Mouse (Mus musculus) heart, postnatal 0 days (tissue): ENCODE measurements around the gene 2410131K14Rik. TPM values are rescaled to one million over a fixed set of nuclear protein-coding genes. Genes with fewer than 3 reads are reported as not detected.

Source experiments
- ATAC-seq: fragments of 200-750 bp; cut with Nextera tagmentation; 2 replicates; pipeline ENCODE4 v1.8.0; 2017; ENCODE audit warnings: low read depth, moderate number of reproducible peaks, moderate library complexity; ENCODE audit not compliant: insufficient read depth
- DNase-seq: peaks from one replicate; pipeline ENCODE4 v3.0.0-alpha.2; 2016; ENCODE audit warnings: low spot score
- H3K27ac ChIP-seq: fragments of 300-500 bp; sonication (generic); 2 replicates; pipeline ENCODE4 v1.5.1; 2014; ENCODE audit warnings: low read depth, mild to moderate bottlenecking
- H3K27me3 ChIP-seq: fragments of 300-500 bp; sonication (generic); 2 replicates; pipeline ENCODE4 v1.6.1; 2014; ENCODE audit warnings: low read length, mixed read lengths; ENCODE audit not compliant: control insufficient read depth, insufficient read depth
- H3K36me3 ChIP-seq: fragments of 300-500 bp; sonication (generic); replicated peaks from 2 replicates; pipeline ENCODE4 v1.6.1; 2014; ENCODE audit warnings: low read length, mixed read lengths; ENCODE audit not compliant: control insufficient read depth, insufficient read depth
- H3K4me1 ChIP-seq: fragments of 300-500 bp; sonication (generic); 2 replicates; pipeline ENCODE4 v1.6.1; 2014; ENCODE audit warnings: antibody characterized with exemption; ENCODE audit not compliant: control insufficient read depth, insufficient read depth
- H3K4me2 ChIP-seq: fragments of 300-500 bp; sonication (generic); 2 replicates; pipeline ENCODE4 v1.6.1; 2014; ENCODE audit warnings: low read depth, mild to moderate bottlenecking, low read length, moderate library complexity
- H3K4me3 ChIP-seq: fragments of 300-500 bp; sonication (generic); 2 replicates; pipeline ENCODE4 v1.5.1; 2014; ENCODE audit warnings: low read depth, low read length
- H3K9ac ChIP-seq: fragments of 300-500 bp; sonication (generic); replicated peaks from 2 replicates; pipeline ENCODE4 v1.6.1; 2014; ENCODE audit warnings: low read depth, low read length, mixed read lengths
- H3K9me3 ChIP-seq: fragments of 300-500 bp; sonication (generic); replicated peaks from 2 replicates; pipeline ENCODE4 v1.6.1; 2016; ENCODE audit warnings: low read length; ENCODE audit not compliant: control insufficient read depth
- CTCF ChIP-seq: IDR thresholded peaks from 2 replicates; pipeline ENCODE4 v1.5.1; 2016; ENCODE audit warnings: antibody characterized with exemption, control low read depth, low read depth
- EP300 ChIP-seq: IDR thresholded peaks from 2 replicates; pipeline ENCODE4 v1.6.1; 2016; ENCODE audit warnings: antibody characterized with exemption, low read depth
- WGBS: fragments of 180-500 bp; shearing (Covaris S2); extraction: QIAGEN DNeasy Blood & Tissue Kit; methylation state at CpG from one replicate; pipeline ENCODE4 v1.1.7; 2014; 5-methylcytosine and 5-hydroxymethylcytosine counted together
- polyA plus RNA-seq: library from polyadenylated mRNA; unstranded; fragments of >200 nt; fragmentation: Nextera tagmentation; extraction: Ambion mirVana; gene quantifications from 2 replicates; pipeline ENCODE4 v1.2.1, GENCODE M21; 2015
- total RNA-seq: library from RNA; depleted of rRNA; stranded (reverse); fragments of >200 nt; gene quantifications from 2 replicates; pipeline ENCODE4 v1.2.3, GENCODE M21; 2014; ENCODE audit warnings: low replicate concordance

2410131K14Rik gene
- total and polyA plus RNA-seq, 2 experiments from 2014 or later: 4.1 to 5.9 TPM

DNA sequence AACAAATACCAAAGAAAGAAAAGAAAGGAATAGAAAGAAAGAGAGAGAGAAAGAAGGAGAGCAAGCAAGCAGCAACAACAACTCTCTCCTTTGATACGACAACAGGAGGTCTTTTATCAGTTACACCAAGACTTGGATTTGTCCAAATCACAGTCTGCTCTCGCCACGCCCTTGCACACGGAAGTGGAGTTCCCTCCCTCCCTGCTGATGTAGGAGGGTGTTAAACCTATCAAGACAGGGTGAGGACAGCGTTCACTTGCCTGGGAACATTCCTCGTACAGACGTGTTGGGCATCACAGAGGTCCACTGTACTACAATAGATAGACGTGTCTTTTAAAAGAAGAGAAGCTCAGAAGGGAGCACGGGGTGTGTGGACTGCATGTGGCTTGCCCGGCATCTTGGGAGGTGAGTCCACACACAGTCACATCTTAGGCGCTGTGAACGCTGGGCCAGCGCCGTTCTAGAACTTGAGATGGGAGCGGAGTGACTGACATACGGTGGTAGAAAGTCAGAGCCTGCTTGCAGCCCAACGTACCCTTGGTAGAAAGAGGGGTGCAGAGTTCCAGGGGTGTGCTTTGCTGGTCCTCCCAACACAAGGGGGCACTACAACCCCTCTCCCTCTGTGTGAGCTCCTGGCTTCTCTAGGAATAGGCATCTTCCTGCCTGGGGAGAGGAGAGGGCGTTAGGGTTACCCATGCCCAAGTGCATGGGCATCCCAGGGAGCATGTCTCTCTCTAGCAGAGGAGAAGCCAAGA lies 32.9 kb downstream of the 2410131K14Rik start:
- DNase-seq (no peak), ATAC-seq (no peak)
- no peak overlapping the region for H3K27ac ChIP-seq
- H3K4me1 ChIP-seq: peaks cover 9% of the 10 kb centered on the region
- peaks cover 69% of the 10 kb centered on the region for H3K27me3 ChIP-seq
- no peak overlapping the region for H3K4me3 ChIP-seq
- no peaks in the 10 kb centered on the region for H3K9me3 ChIP-seq
- 65% methylated on average over 18 of the region's 18 CpGs for WGBS
- no peak overlapping the region for H3K9ac ChIP-seq
- H3K4me2 ChIP-seq: no peak overlapping the region
- no peaks in the 10 kb centered on the region for H3K36me3 ChIP-seq
- no peak for TF ChIP-seq CTCF
- TF ChIP-seq EP300: no peak

DNA sequence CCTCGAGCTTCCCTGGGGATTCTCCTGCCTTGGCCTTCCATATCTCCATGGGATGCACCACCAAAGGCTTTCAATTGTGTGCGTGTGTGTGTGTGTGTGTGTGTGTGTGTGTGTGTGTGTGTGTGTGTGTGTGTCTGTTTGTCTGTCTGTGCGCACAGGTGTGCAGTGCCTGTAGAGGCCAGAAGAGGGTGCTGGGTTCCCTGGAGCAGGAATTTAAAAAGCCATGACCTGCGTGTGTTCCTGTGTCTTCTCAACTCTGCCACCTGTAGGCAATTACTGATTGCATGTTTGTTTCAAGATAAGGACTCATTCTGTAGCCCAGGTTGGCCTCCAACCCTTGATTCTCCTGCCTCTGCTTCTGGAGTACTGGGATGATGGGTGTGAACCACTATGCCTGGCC lies 46.4 kb downstream of the 2410131K14Rik start:
- TF ChIP-seq CTCF (no peak), EP300 (no peak)
- no peak overlapping the region for H3K27ac ChIP-seq
- H3K9me3 ChIP-seq: no peaks in the 10 kb centered on the region
- WGBS: 90% methylated on average over 3 of the region's 4 CpGs
- H3K9ac ChIP-seq: no peak overlapping the region
- peaks cover 6% of the 10 kb centered on the region; the same call in 1 of the 2 replicates for H3K4me1 ChIP-seq
- H3K27me3 ChIP-seq: no peaks in the 10 kb centered on the region
- no peak for ATAC-seq
- H3K4me2 ChIP-seq: no peak overlapping the region
- DNase-seq: no peak
- no peak overlapping the region for H3K4me3 ChIP-seq
- no peaks in the 10 kb centered on the region for H3K36me3 ChIP-seq

DNA sequence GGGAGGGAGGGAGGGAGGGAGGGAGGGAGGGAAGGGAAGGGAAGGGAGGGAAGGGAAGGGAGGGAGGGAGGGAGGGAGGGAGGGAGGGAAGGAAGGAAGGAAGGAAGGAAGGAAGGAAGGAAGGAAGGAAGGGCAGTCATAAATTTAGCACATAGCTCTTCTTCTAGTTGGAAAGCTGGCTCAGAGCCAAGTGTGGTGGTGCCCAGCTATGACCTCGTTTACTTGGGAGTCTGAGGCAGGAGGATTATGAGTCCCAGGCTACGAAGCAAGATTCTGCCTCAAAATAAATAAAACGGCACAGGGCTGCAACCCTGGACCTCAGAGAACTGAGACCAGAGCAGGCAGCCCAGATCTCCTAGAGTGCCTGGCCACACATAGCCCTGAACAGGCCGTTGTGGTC lies 47.4 kb downstream of the 2410131K14Rik start:
- Histone ChIP-seq H3K4me3 (no peak overlapping the region), H3K4me1 (peaks cover 9% of the 10 kb centered on the region; the same call in 1 of the 2 replicates), H3K36me3 (no peaks in the 10 kb centered on the region), H3K27ac (no peak overlapping the region), H3K9ac (no peak overlapping the region), H3K27me3 (no peaks in the 10 kb centered on the region), H3K9me3 (no peaks in the 10 kb centered on the region), H3K4me2 (no peak overlapping the region)
- ATAC-seq: no peak
- no peak for DNase-seq
- WGBS: 65% methylated on average over 4 of the region's 4 CpGs
- no peak for TF ChIP-seq CTCF
- no peak for TF ChIP-seq EP300

DNA sequence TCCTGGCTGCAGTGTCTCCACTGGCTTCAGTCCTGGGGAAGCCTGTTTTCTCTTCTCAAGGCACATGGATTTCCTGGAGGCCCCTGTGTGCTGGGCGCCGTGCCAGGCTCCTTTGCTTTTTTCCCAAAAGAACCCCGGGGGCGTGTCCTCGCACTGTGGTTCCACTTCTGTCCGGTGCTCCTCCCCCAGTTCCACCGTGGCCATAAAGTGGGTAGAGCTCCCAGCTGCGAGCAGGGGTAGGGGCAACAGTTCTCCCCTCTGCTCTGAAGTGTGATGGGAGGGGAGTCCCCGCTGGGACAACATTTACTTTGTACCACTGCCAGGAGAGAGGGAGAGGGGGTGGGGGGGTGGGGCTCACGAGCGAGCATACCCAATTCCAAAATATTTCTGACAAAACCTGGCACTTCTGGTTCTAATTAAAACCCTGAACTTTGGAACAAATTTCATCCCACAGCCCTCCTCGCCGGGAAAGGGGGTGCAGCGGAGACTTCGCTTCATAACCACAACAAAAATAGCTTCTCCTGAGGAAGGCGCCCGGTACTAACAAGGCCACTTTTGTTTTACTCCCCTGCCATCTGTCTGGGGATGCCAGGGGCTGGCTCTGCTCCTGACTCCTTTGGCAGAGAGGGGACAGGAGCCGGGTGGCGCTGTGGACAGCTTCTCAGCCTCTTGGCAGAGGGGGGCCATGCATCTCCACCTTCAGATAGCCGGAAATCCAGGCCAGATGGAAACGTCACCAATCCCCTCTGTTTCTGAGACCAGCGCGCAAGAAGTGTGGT lies 49.2 kb downstream of the 2410131K14Rik start:
- Histone ChIP-seq H3K4me3 (peak overlapping the region; percentile 34), H3K36me3 (no peaks in the 10 kb centered on the region), H3K9ac (no peak overlapping the region), H3K27me3 (0 out of 2 replicates have a peak, but pooled peaks cover 4% of the 10 kb centered on the region), H3K9me3 (no peaks in the 10 kb centered on the region), H3K4me1 (peaks cover 12% of the 10 kb centered on the region; the same call in 1 of the 2 replicates), H3K27ac (peak overlapping the region; percentile 57), H3K4me2 (peak overlapping the region; percentile 65)
- ATAC-seq: peak; percentile 66
- WGBS: 16% methylated on average over 23 of the region's 23 CpGs
- peak; percentile 87 for DNase-seq
- TF ChIP-seq EP300: 0 out of 2 replicates have a peak, but pooled peaks have one; percentile 32
- TF ChIP-seq CTCF: no peak

DNA sequence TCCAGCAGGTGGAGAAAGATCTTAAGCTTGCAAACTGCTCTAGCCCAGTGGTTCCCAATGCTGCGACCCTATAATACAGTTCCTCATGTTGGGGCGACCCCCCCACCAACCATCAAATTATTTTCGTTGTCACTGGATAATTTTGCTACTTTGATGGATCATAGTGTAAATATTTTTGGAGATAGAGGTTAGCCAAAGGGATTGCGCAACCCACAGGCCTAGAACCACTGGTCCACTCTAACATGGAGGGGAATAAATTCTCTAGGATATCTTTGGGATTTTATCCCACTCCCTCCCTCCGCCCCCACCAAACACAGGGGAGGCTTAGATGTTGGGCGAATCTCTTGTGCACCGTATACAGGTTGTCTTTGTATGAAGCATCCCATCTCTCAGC lies 49.8 kb downstream of the 2410131K14Rik start:
- H3K9me3 ChIP-seq: no peaks in the 10 kb centered on the region
- no peak overlapping the region for H3K9ac ChIP-seq
- H3K4me3 ChIP-seq: no peak overlapping the region
- ATAC-seq: no peak
- H3K36me3 ChIP-seq: no peaks in the 10 kb centered on the region
- DNase-seq: no peak
- H3K27ac ChIP-seq: peak overlapping the region; percentile 57
- 81% methylated on average over 7 of the region's 7 CpGs for WGBS
- TF ChIP-seq CTCF: no peak
- TF ChIP-seq EP300: no peak
- H3K4me2 ChIP-seq: peak overlapping the region; percentile 65
- peaks cover 12% of the 10 kb centered on the region; the same call in 1 of the 2 replicates for H3K4me1 ChIP-seq
- H3K27me3 ChIP-seq: 0 out of 2 replicates have a peak, but pooled peaks cover 4% of the 10 kb centered on the region
